Mouse (Mus musculus) embryo, embryonic 9.5 days (tissue): ENCODE data around the gene Epm2a.
A peak's percentile ranks its signal among the peaks of the same experiment; 100 is the strongest.

Experiments used
- DNase-seq: peaks from one replicate; pipeline ENCODE4 v3.0.0-alpha.2; 2017; ENCODE audit errors: extremely low spot score

The Epm2a gene

GRCm38 (mm10) chr10:11429059-11429812, 86.0 kb downstream of the Epm2a start:
- no peak for DNase-seq

GRCm38 (mm10) chr10:11436961-11437360, 93.8 kb downstream of the Epm2a start:
- no peak for DNase-seq

GRCm38 (mm10) chr10:11438461-11438860, 95.3 kb downstream of the Epm2a start:
- no peak for DNase-seq

GRCm38 (mm10) chr10:11439342-11439741, 96.1 kb downstream of the Epm2a start:
- DNase-seq: no peak

- DNase-seq: peak; percentile 67
Measured at GRCm38 (mm10) chr10:11449556-11450305, 106.5 kb downstream of the Epm2a start.

GRCm38 (mm10) chr10:11452537-11452936, 109.3 kb downstream of the Epm2a start:
- no peak for DNase-seq

- no peak for DNase-seq
Measured at GRCm38 (mm10) chr10:11457445-11457844, 114.2 kb downstream of the Epm2a start.

- DNase-seq: peak; percentile 90
Measured at GRCm38 (mm10) chr10:11491956-11492355, 148.8 kb downstream of the Epm2a start.
